Mouse (Mus musculus): ENCODE results near the gene Akap7. TPM values are rescaled to one million over a fixed set of nuclear protein-coding genes. Genes with fewer than 3 reads are reported as not detected.

Gene Akap7
- total and polyA plus RNA-seq, 3 experiments = 17.2 to 59.1 (median 56.2) TPM

GRCm38 (mm10) chr10:25296657-25297369, 10.9 kb downstream of the Akap7 start:
- under 1% methylated on average over 72 of the region's 81 CpGs for WGBS
- Histone ChIP-seq H3K79me2 (replicated peaks; ENCODE audit: control insufficient read depth, insufficient read depth, low read length) (no peaks in the 10 kb centered on the region; the same call in 1 of the 2 replicates), H3K4me3 (peak overlapping the region; percentile 60), H3K4me1 (ENCODE audit: control insufficient read depth, insufficient read depth, low read length) (peaks cover 5% of the 10 kb centered on the region), H3K27me3 (ENCODE audit: control insufficient read depth, insufficient read depth, low read length) (no peaks in the 10 kb centered on the region), H3K9ac (ENCODE audit: low read depth, low read length) (peak overlapping the region; percentile 73), H3K27ac (peak overlapping the region; percentile 77), H3K36me3 (ENCODE audit: control insufficient read depth, insufficient read depth, low read length) (no peaks in the 10 kb centered on the region; the same call in 1 of the 2 replicates)
- peak; percentile 96 to 97 for DNase-seq
- peak; percentile 86; the same call in 1 of the 2 replicates for TF ChIP-seq EP300 (IDR thresholded peaks at IDR 0.05; ENCODE audit: insufficient read depth, low read depth, low read length)
- peak; percentile 46 for TF ChIP-seq CTCF (IDR thresholded peaks at IDR 0.05)
- peak; percentile 86 for TF ChIP-seq POLR2A (IDR thresholded peaks at IDR 0.05; ENCODE audit: insufficient read depth, low read depth, low read length)
- intact Hi-C loops (cut with DNase I) = loop anchor here (1.0 kb wide), 1 partner anchor 62 kb away; the partner anchor contains the start of gene Epb41l2

- TF ChIP-seq CTCF (IDR thresholded peaks at IDR 0.05) (no peak), EP300 (IDR thresholded peaks at IDR 0.05; ENCODE audit: insufficient read depth, low read depth, low read length) (no peak), POLR2A (IDR thresholded peaks at IDR 0.05; ENCODE audit: insufficient read depth, low read depth, low read length) (no peak)
- Histone ChIP-seq H3K27me3 (ENCODE audit: control insufficient read depth, insufficient read depth, low read length) (no peaks in the 10 kb centered on the region), H3K79me2 (replicated peaks; ENCODE audit: control insufficient read depth, insufficient read depth, low read length) (no peaks in the 10 kb centered on the region; the same call in 1 of the 2 replicates), H3K9ac (ENCODE audit: low read depth, low read length) (peak overlapping the region; percentile 73), H3K4me1 (ENCODE audit: control insufficient read depth, insufficient read depth, low read length) (peaks cover 7% of the 10 kb centered on the region), H3K27ac (peak overlapping the region; percentile 77), H3K4me3 (peak overlapping the region; percentile 60), H3K36me3 (ENCODE audit: control insufficient read depth, insufficient read depth, low read length) (no peaks in the 10 kb centered on the region; the same call in 1 of the 2 replicates)
- 21% methylated on average over 8 of the region's 8 CpGs for WGBS
- DNase-seq = no peak
- intact Hi-C loops (cut with DNase I) = no loop called here
Measured at GRCm38 (mm10) chr10:25296286-25296656, 11.4 kb downstream of the Akap7 start.

- WGBS = 79% methylated on average over 9 of the region's 9 CpGs
Measured at GRCm38 (mm10) chr10:25295836-25296235, 11.8 kb downstream of the Akap7 start.

GRCm38 (mm10) chr10:25294999-25295398, 12.7 kb downstream of the Akap7 start:
- peaks cover 11% of the 10 kb centered on the region for H3K4me1 ChIP-seq (ENCODE audit: control insufficient read depth, insufficient read depth, low read length)
- TF ChIP-seq POLR2A (IDR thresholded peaks at IDR 0.05; ENCODE audit: insufficient read depth, low read depth, low read length) (no peak), EP300 (IDR thresholded peaks at IDR 0.05; ENCODE audit: insufficient read depth, low read depth, low read length) (no peak), CTCF (IDR thresholded peaks at IDR 0.05) (no peak)
- intact Hi-C loops (cut with DNase I) = no loop called here
- H3K27me3 ChIP-seq (ENCODE audit: control insufficient read depth, insufficient read depth, low read length) = no peaks in the 10 kb centered on the region
- H3K9ac ChIP-seq (ENCODE audit: low read depth, low read length) = no peak overlapping the region
- H3K4me3 ChIP-seq = no peak overlapping the region
- no peaks in the 10 kb centered on the region; the same call in 1 of the 2 replicates for H3K79me2 ChIP-seq (replicated peaks; ENCODE audit: control insufficient read depth, insufficient read depth, low read length)
- DNase-seq = no peak
- H3K27ac ChIP-seq = no peak overlapping the region
- WGBS = 82% methylated on average over 7 of the region's 7 CpGs
- no peaks in the 10 kb centered on the region; the same call in 1 of the 2 replicates for H3K36me3 ChIP-seq (ENCODE audit: control insufficient read depth, insufficient read depth, low read length)

More at GRCm38 (mm10) chr10:25295836-25296235, 11.8 kb downstream of the Akap7 start:
- intact Hi-C loops (cut with DNase I) = no loop called here
- H3K27me3 ChIP-seq (ENCODE audit: control insufficient read depth, insufficient read depth, low read length) = no peaks in the 10 kb centered on the region
- no peaks in the 10 kb centered on the region; the same call in 1 of the 2 replicates for H3K36me3 ChIP-seq (ENCODE audit: control insufficient read depth, insufficient read depth, low read length)
- no peak for DNase-seq
- no peak overlapping the region for H3K4me3 ChIP-seq
- H3K4me1 ChIP-seq (ENCODE audit: control insufficient read depth, insufficient read depth, low read length) = peaks cover 9% of the 10 kb centered on the region
- TF ChIP-seq POLR2A (IDR thresholded peaks at IDR 0.05; ENCODE audit: insufficient read depth, low read depth, low read length) (no peak), CTCF (IDR thresholded peaks at IDR 0.05) (no peak), EP300 (IDR thresholded peaks at IDR 0.05; ENCODE audit: insufficient read depth, low read depth, low read length) (no peak)
- H3K27ac ChIP-seq = peak overlapping the region; percentile 77
- no peaks in the 10 kb centered on the region; the same call in 1 of the 2 replicates for H3K79me2 ChIP-seq (replicated peaks; ENCODE audit: control insufficient read depth, insufficient read depth, low read length)
- H3K9ac ChIP-seq (ENCODE audit: low read depth, low read length) = no peak overlapping the region

- no peak overlapping the region for H3K9ac ChIP-seq (ENCODE audit: low read depth, low read length)
- intact Hi-C loops (cut with DNase I) = no loop called here
- H3K36me3 ChIP-seq (ENCODE audit: control insufficient read depth, insufficient read depth, low read length) = peaks cover 2% of the 10 kb centered on the region; the same call in 1 of the 2 replicates
- no peak overlapping the region for H3K4me3 ChIP-seq
- no peaks in the 10 kb centered on the region; the same call in 1 of the 2 replicates for H3K79me2 ChIP-seq (replicated peaks; ENCODE audit: control insufficient read depth, insufficient read depth, low read length)
- no peak for DNase-seq
- H3K27ac ChIP-seq = no peak overlapping the region
- peaks cover 11% of the 10 kb centered on the region for H3K4me1 ChIP-seq (ENCODE audit: control insufficient read depth, insufficient read depth, low read length)
- WGBS = 85% methylated on average over 3 of the region's 3 CpGs
- TF ChIP-seq CTCF (IDR thresholded peaks at IDR 0.05) (no peak), POLR2A (IDR thresholded peaks at IDR 0.05; ENCODE audit: insufficient read depth, low read depth, low read length) (no peak), EP300 (IDR thresholded peaks at IDR 0.05; ENCODE audit: insufficient read depth, low read depth, low read length) (no peak)
- H3K27me3 ChIP-seq (ENCODE audit: control insufficient read depth, insufficient read depth, low read length) = no peaks in the 10 kb centered on the region
Measured at GRCm38 (mm10) chr10:25293796-25294195, 13.9 kb downstream of the Akap7 start.

- Histone ChIP-seq H3K36me3 (ENCODE audit: control insufficient read depth, insufficient read depth, low read length) (0 out of 2 replicates have a peak, but pooled peaks cover 2% of the 10 kb centered on the region), H3K4me3 (no peak overlapping the region), H3K27ac (peak overlapping the region; percentile 50), H3K79me2 (replicated peaks; ENCODE audit: control insufficient read depth, insufficient read depth, low read length) (no peaks in the 10 kb centered on the region; the same call in 1 of the 2 replicates), H3K4me1 (ENCODE audit: control insufficient read depth, insufficient read depth, low read length) (peaks cover 6% of the 10 kb centered on the region), H3K27me3 (ENCODE audit: control insufficient read depth, insufficient read depth, low read length) (no peaks in the 10 kb centered on the region), H3K9ac (ENCODE audit: low read depth, low read length) (no peak overlapping the region)
- TF ChIP-seq POLR2A (IDR thresholded peaks at IDR 0.05; ENCODE audit: insufficient read depth, low read depth, low read length) (0 out of 2 replicates have a peak, but pooled peaks have one; percentile 5), CTCF (IDR thresholded peaks at IDR 0.05) (no peak), EP300 (IDR thresholded peaks at IDR 0.05; ENCODE audit: insufficient read depth, low read depth, low read length) (peak; percentile 93; the same call in 1 of the 2 replicates)
- 38% methylated on average over 4 of the region's 4 CpGs for WGBS
- DNase-seq = peak; percentile 76 to 85
- intact Hi-C loops (cut with DNase I) = no loop called here
Measured at GRCm38 (mm10) chr10:25291053-25291452, 16.6 kb downstream of the Akap7 start.
